Mouse (Mus musculus) midbrain, postnatal 0 days (tissue): ENCODE results near the gene Sult2a4. TPM values are rescaled to one million over a fixed set of nuclear protein-coding genes. Genes with fewer than 3 reads are reported as not detected.
"Not testable (repeated sequence)": the region's sequence is repeated elsewhere in the genome, so short reads cannot be mapped to it uniquely, and the experiment has no call there.

Source experiments
- ATAC-seq: fragments of 200-750 bp; cut with Nextera tagmentation; 2 replicates; pipeline ENCODE4 v1.8.0; 2017; ENCODE audit warnings: moderate number of reproducible peaks, mild to moderate bottlenecking, moderate TSS enrichment, moderate library complexity; ENCODE audit not compliant: low FRiP score
- DNase-seq: peaks from one replicate; pipeline ENCODE4 v3.0.0-alpha.2; 2015; ENCODE audit warnings: low spot score
- H3K27ac ChIP-seq: fragments of 300-500 bp; sonication (generic); 2 replicates; pipeline ENCODE4 v1.5.1; 2014; ENCODE audit warnings: low read depth, mild to moderate bottlenecking, low read length, mixed read lengths
- H3K27me3 ChIP-seq: fragments of 300-500 bp; sonication (generic); 2 replicates; pipeline ENCODE4 v1.6.1; 2014; ENCODE audit warnings: low read length, control low read depth, mixed read lengths; ENCODE audit not compliant: insufficient read depth
- H3K36me3 ChIP-seq: fragments of 300-500 bp; sonication (generic); 2 replicates; pipeline ENCODE4 v1.6.1; 2014; ENCODE audit warnings: low read length, control low read depth, mixed read lengths; ENCODE audit not compliant: insufficient read depth
- H3K4me1 ChIP-seq: fragments of 300-500 bp; sonication (generic); 2 replicates; pipeline ENCODE4 v1.6.1; 2014; ENCODE audit warnings: mild to moderate bottlenecking, control low read depth, antibody characterized with exemption, low read length, mixed read lengths; ENCODE audit not compliant: insufficient read depth
- H3K4me2 ChIP-seq: fragments of 300-500 bp; sonication (generic); 2 replicates; pipeline ENCODE4 v1.6.1; 2014; ENCODE audit warnings: low read depth, mild to moderate bottlenecking, low read length, mixed read lengths; ENCODE audit not compliant: poor library complexity, severe bottlenecking
- H3K4me3 ChIP-seq: fragments of 300-500 bp; sonication (generic); 2 replicates; pipeline ENCODE4 v1.5.1; 2014; ENCODE audit warnings: low read depth, mild to moderate bottlenecking, low read length, moderate library complexity
- H3K9ac ChIP-seq: fragments of 300-500 bp; sonication (generic); replicated peaks from 2 replicates; pipeline ENCODE4 v1.6.1; 2014; ENCODE audit warnings: mild to moderate bottlenecking, low read length, moderate library complexity, mixed read lengths; ENCODE audit not compliant: poor library complexity, severe bottlenecking
- H3K9me3 ChIP-seq: fragments of 300-500 bp; sonication (generic); 2 replicates; pipeline ENCODE4 v1.6.1; 2016; ENCODE audit warnings: low read length, control low read depth
- CTCF ChIP-seq: IDR thresholded peaks from 2 replicates; pipeline ENCODE4 v1.5.1; 2016; ENCODE audit warnings: antibody characterized with exemption, mild to moderate bottlenecking
- WGBS: fragments of 180-500 bp; shearing (Covaris S2); extraction: QIAGEN DNeasy Blood & Tissue Kit; methylation state at CpG from one replicate; pipeline ENCODE4 v1.1.7; 2014; 5-methylcytosine and 5-hydroxymethylcytosine counted together
- polyA plus RNA-seq: library from polyadenylated mRNA; unstranded; fragments of >200 nt; fragmentation: Nextera tagmentation; extraction: Ambion mirVana; gene quantifications from 2 replicates; pipeline ENCODE4 v1.2.1, GENCODE M21; 2015
- total RNA-seq: library from RNA; depleted of rRNA; stranded (reverse); fragments of >200 nt; gene quantifications from 2 replicates; pipeline ENCODE4 v1.2.3, GENCODE M21; 2014; rRNA removed

The Sult2a4 gene
- total RNA-seq: not detected in 2 replicates
- polyA plus RNA-seq: not detected in 2 replicates

DNA sequence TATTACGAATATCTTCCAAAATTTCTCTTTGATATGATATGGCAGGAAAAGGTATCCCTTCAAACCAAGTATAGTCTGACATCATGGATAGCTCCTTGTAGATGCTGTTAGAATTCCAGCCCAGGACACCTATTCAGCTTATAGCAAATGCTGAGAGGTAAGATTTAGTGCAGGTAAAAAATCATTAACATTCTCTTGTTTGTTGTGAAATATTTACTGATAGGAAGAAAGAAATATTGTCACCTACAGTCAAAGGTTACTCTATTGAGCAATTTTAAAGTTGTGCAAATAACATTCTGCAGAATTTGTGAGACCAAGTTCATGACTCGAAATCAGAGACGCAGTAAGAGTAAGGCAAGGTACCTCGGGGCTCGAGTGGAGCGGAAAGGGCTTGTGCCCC lies at the start of gene Sult2a4:
Gene Sult2a4 (minus strand): TSS at position 101 of the 400 bp plus-strand sequence.
- 93% methylated on average over 6 of the region's 6 CpGs for WGBS
- not testable (repeated sequence) for H3K27me3 ChIP-seq, H3K36me3 ChIP-seq, H3K9me3 ChIP-seq, H3K9ac ChIP-seq, ATAC-seq, H3K27ac ChIP-seq, DNase-seq, H3K4me1 ChIP-seq, H3K4me3 ChIP-seq, H3K4me2 ChIP-seq

DNA sequence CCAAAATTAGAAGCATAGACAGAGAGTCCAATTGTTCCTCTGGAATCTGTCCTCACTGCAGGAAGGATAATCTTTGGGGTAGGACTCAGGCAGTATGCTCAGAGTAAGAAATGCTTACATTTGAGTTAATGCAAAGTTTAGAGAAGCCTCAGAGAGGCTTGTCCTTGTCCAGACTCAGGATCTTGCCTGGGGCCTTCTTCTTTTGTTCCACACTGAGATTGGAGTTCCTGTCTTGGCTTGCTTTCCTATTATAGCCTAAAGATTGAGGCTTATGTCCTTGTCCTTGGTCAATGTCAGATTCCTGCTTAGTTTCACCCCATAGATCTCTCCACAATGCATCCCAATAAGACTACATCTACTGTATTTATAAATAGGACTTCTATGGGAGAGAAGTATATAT lies 41.4 kb upstream of the Sult2a4 start:
- not testable (repeated sequence) for H3K27me3 ChIP-seq, H3K9me3 ChIP-seq, DNase-seq, H3K36me3 ChIP-seq, ATAC-seq, H3K4me1 ChIP-seq, H3K9ac ChIP-seq, H3K4me2 ChIP-seq, H3K4me3 ChIP-seq, H3K27ac ChIP-seq

DNA sequence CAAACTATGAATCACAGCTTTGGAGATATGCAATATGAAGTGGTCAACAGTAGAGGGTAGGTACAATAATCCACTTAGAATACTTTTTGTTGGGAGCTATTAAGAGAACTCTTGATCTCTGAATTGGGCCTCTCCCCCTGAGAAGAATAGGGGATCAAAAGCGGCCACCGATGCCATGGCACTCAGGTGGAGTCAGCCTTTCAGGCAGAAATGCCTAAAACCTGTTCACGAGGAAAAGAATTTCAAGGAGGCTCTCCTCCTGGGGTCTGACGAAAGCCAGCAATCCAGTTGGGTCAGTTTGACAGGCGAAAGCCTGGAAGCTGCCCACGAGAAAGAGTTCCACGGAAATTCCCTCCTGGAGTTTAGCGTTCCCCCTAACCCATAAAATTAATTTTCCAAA lies 23.7 kb upstream of the Sult2a4 start:
- DNase-seq: no peak
- no peak overlapping the region for H3K27ac ChIP-seq
- ATAC-seq: no peak
- H3K9ac ChIP-seq: no peak overlapping the region
- peaks cover 27% of the 10 kb centered on the region; the same call in 1 of the 2 replicates for H3K9me3 ChIP-seq
- 90% methylated on average over 8 of the region's 8 CpGs for WGBS
- H3K4me2 ChIP-seq: no peak overlapping the region
- TF ChIP-seq CTCF: no peak
- H3K4me1 ChIP-seq: no peaks in the 10 kb centered on the region
- H3K36me3 ChIP-seq: no peaks in the 10 kb centered on the region
- no peaks in the 10 kb centered on the region for H3K27me3 ChIP-seq
- no peak overlapping the region for H3K4me3 ChIP-seq

DNA sequence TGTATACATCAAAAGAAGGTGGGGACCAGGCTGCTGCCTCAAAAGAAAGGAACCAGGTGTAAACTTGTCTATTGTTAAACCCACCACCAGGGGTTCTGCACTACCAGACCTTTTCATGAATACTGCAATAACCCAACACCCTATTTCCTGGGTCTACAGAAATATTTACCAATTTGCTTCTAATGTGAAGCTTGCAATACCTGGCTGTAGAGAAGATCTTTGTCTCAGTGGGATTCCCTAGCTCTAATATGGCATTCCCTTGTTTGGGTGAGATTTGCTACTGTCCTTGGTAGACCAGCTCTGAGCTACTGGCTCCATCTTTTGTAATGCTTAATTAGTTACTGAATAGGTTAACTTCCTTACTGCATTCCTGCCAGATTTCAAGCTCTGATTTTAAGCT lies 21.3 kb upstream of the Sult2a4 start:
- not testable (repeated sequence) for DNase-seq, ATAC-seq

More for the DNA sequence above, 21.3 kb upstream of the Sult2a4 start:
- H3K9me3 ChIP-seq: peaks cover 22% of the 10 kb centered on the region; the same call in 1 of the 2 replicates
- H3K27ac ChIP-seq, H3K27me3 ChIP-seq, H3K4me2 ChIP-seq, H3K4me1 ChIP-seq, H3K4me3 ChIP-seq, H3K36me3 ChIP-seq, H3K9ac ChIP-seq: not testable (repeated sequence)

Other genes starting within 250 kb of the Sult2a4 start
- gene Sult2a1, start 152.2 kb downstream of the Sult2a4 start, total RNA-seq: not detected in 2 replicates
- gene Sult2a1, start 152.2 kb downstream of the Sult2a4 start, polyA plus RNA-seq: not detected in 2 replicates
- gene Sult2a3, start 133.4 kb upstream of the Sult2a4 start, total RNA-seq: not detected in 2 replicates
- gene Sult2a3, start 133.4 kb upstream of the Sult2a4 start, polyA plus RNA-seq: not detected in 2 replicates